Mouse (Mus musculus) neural tube, embryonic 12.5 days (tissue): ENCODE measurements around the gene Asic2. TPM values are rescaled to one million over a fixed set of nuclear protein-coding genes. Genes with fewer than 3 reads are reported as not detected.

Experiments used
- ATAC-seq: fragments of 200-750 bp; cut with Nextera tagmentation; 2 replicates; pipeline ENCODE4 v1.8.0; 2017; ENCODE audit warnings: low read depth, mild to moderate bottlenecking, moderate TSS enrichment, moderate library complexity; ENCODE audit not compliant: low FRiP score
- H3K27ac ChIP-seq: fragments of 300-500 bp; sonication (generic); 2 replicates; pipeline ENCODE4 v1.5.1; 2016
- H3K27me3 ChIP-seq: fragments of 300-500 bp; sonication (generic); replicated peaks from 2 replicates; pipeline ENCODE4 v1.6.1; 2016; ENCODE audit warnings: mild to moderate bottlenecking
- H3K36me3 ChIP-seq: fragments of 300-500 bp; sonication (generic); 2 replicates; pipeline ENCODE4 v1.6.1; 2016; ENCODE audit warnings: mild to moderate bottlenecking
- H3K4me1 ChIP-seq: fragments of 300-500 bp; sonication (generic); 2 replicates; pipeline ENCODE4 v1.6.1; 2016
- H3K4me2 ChIP-seq: fragments of 300-500 bp; sonication (generic); replicated peaks from 2 replicates; pipeline ENCODE4 v1.6.1; 2016; ENCODE audit warnings: mild to moderate bottlenecking
- H3K4me3 ChIP-seq: fragments of 300-500 bp; sonication (generic); 2 replicates; pipeline ENCODE4 v1.5.1; 2016
- H3K9ac ChIP-seq: fragments of 300-500 bp; sonication (generic); 2 replicates; pipeline ENCODE4 v1.6.1; 2016; ENCODE audit warnings: mild to moderate bottlenecking
- H3K9me3 ChIP-seq: fragments of 300-500 bp; sonication (generic); 2 replicates; pipeline ENCODE4 v1.6.1; 2016; ENCODE audit warnings: mild to moderate bottlenecking
- WGBS: fragments of 180-500 bp; shearing (Covaris S2); methylation state at CpG from one replicate; pipeline ENCODE4 v1.1.7; 2016; 5-methylcytosine and 5-hydroxymethylcytosine counted together
- polyA plus RNA-seq: library from polyadenylated mRNA; unstranded; fragments of >200 nt; fragmentation: Nextera tagmentation; extraction: Ambion mirVana; gene quantifications from 2 replicates; pipeline ENCODE4 v1.2.1, GENCODE M21; 2016

Asic2 gene
- polyA plus RNA-seq, 1 experiment from 2014 or later, result 8.4 TPM

GRCm38 (mm10) chr11:81009366-81009765, 958.9 kb downstream of the Asic2 start:
- ATAC-seq, result no peak

GRCm38 (mm10) chr11:81005831-81006230, 962.4 kb downstream of the Asic2 start:
- Histone ChIP-seq H3K4me3 (no peak overlapping the region), H3K27ac (no peak overlapping the region), H3K4me2 (no peak overlapping the region), H3K36me3 (no peaks in the 10 kb centered on the region), H3K9ac (no peak overlapping the region), H3K27me3 (no peaks in the 10 kb centered on the region), H3K4me1 (no peaks in the 10 kb centered on the region; the same call in 1 of the 2 replicates), H3K9me3 (no peaks in the 10 kb centered on the region)
- no peak for ATAC-seq
- 69% methylated on average over 2 of the region's 2 CpGs for WGBS

More at GRCm38 (mm10) chr11:81009366-81009765, 958.9 kb downstream of the Asic2 start:
- Histone ChIP-seq H3K9me3 (no peaks in the 10 kb centered on the region), H3K36me3 (no peaks in the 10 kb centered on the region), H3K9ac (no peak overlapping the region), H3K4me2 (no peak overlapping the region), H3K27ac (no peak overlapping the region), H3K4me1 (no peaks in the 10 kb centered on the region), H3K4me3 (no peak overlapping the region), H3K27me3 (no peaks in the 10 kb centered on the region)
- WGBS, result 93% methylated on average over 12 of the region's 12 CpGs

GRCm38 (mm10) chr11:81002769-81003430, 965.4 kb downstream of the Asic2 start:
- Histone ChIP-seq H3K4me2 (no peak overlapping the region), H3K4me1 (no peaks in the 10 kb centered on the region; the same call in 1 of the 2 replicates), H3K27ac (no peak overlapping the region), H3K36me3 (no peaks in the 10 kb centered on the region), H3K9me3 (no peaks in the 10 kb centered on the region), H3K4me3 (no peak overlapping the region), H3K27me3 (no peaks in the 10 kb centered on the region), H3K9ac (no peak overlapping the region)
- ATAC-seq, result no peak
- 51% methylated on average over 10 of the region's 10 CpGs for WGBS

GRCm38 (mm10) chr11:80995621-80996020, 972.6 kb downstream of the Asic2 start:
- H3K36me3 ChIP-seq, result no peaks in the 10 kb centered on the region

GRCm38 (mm10) chr11:80983530-80983929, 984.7 kb downstream of the Asic2 start:
- no peak for ATAC-seq

More at GRCm38 (mm10) chr11:80995621-80996020, 972.6 kb downstream of the Asic2 start:
- Histone ChIP-seq H3K9ac (no peak overlapping the region), H3K4me3 (no peak overlapping the region), H3K4me2 (no peak overlapping the region), H3K4me1 (peaks cover 4% of the 10 kb centered on the region; the same call in 1 of the 2 replicates), H3K27ac (no peak overlapping the region), H3K27me3 (no peaks in the 10 kb centered on the region), H3K9me3 (no peaks in the 10 kb centered on the region)
- no peak for ATAC-seq
- 83% methylated on average over 5 of the region's 5 CpGs for WGBS

GRCm38 (mm10) chr11:80976239-80976855, 991.9 kb downstream of the Asic2 start:
- no peak overlapping the region for H3K27ac ChIP-seq
- H3K9ac ChIP-seq, result no peak overlapping the region
- no peak overlapping the region for H3K4me3 ChIP-seq
- H3K36me3 ChIP-seq, result no peaks in the 10 kb centered on the region
- H3K4me2 ChIP-seq, result no peak overlapping the region
- H3K27me3 ChIP-seq, result no peaks in the 10 kb centered on the region
- no peaks in the 10 kb centered on the region for H3K9me3 ChIP-seq
- WGBS, result 72% methylated on average over 9 of the region's 9 CpGs
- no peaks in the 10 kb centered on the region for H3K4me1 ChIP-seq
- ATAC-seq, result no peak

More at GRCm38 (mm10) chr11:80983530-80983929, 984.7 kb downstream of the Asic2 start:
- peaks cover 5% of the 10 kb centered on the region; the same call in 1 of the 2 replicates for H3K4me1 ChIP-seq
- no peak overlapping the region for H3K4me2 ChIP-seq
- no peak overlapping the region for H3K4me3 ChIP-seq
- no peak overlapping the region for H3K9ac ChIP-seq
- H3K36me3 ChIP-seq, result no peaks in the 10 kb centered on the region
- no peaks in the 10 kb centered on the region for H3K9me3 ChIP-seq
- H3K27me3 ChIP-seq, result no peaks in the 10 kb centered on the region
- WGBS, result 73% methylated on average over 5 of the region's 5 CpGs
- no peak overlapping the region for H3K27ac ChIP-seq

GRCm38 (mm10) chr11:80974616-80975015, 993.6 kb downstream of the Asic2 start:
- ATAC-seq, result no peak
- no peak overlapping the region for H3K27ac ChIP-seq
- no peaks in the 10 kb centered on the region for H3K9me3 ChIP-seq
- H3K4me3 ChIP-seq, result no peak overlapping the region
- no peaks in the 10 kb centered on the region for H3K4me1 ChIP-seq
- no peaks in the 10 kb centered on the region for H3K27me3 ChIP-seq
- H3K9ac ChIP-seq, result no peak overlapping the region
- no peaks in the 10 kb centered on the region for H3K36me3 ChIP-seq
- 91% methylated on average over 5 of the region's 5 CpGs for WGBS
- H3K4me2 ChIP-seq, result no peak overlapping the region

- Histone ChIP-seq H3K36me3 (no peaks in the 10 kb centered on the region), H3K9ac (no peak overlapping the region), H3K4me1 (no peaks in the 10 kb centered on the region), H3K4me2 (no peak overlapping the region), H3K4me3 (no peak overlapping the region), H3K27ac (no peak overlapping the region), H3K27me3 (no peaks in the 10 kb centered on the region), H3K9me3 (no peaks in the 10 kb centered on the region)
- 87% methylated on average over 6 of the region's 6 CpGs for WGBS
- ATAC-seq, result no peak
Observed at GRCm38 (mm10) chr11:80973976-80974375, 994.3 kb downstream of the Asic2 start.

- H3K4me2 ChIP-seq, result no peak overlapping the region
- H3K9me3 ChIP-seq, result no peaks in the 10 kb centered on the region
- no peaks in the 10 kb centered on the region for H3K27me3 ChIP-seq
- no peak for ATAC-seq
- no peak overlapping the region for H3K4me3 ChIP-seq
- no peaks in the 10 kb centered on the region for H3K36me3 ChIP-seq
- no peak overlapping the region for H3K9ac ChIP-seq
- H3K4me1 ChIP-seq, result no peaks in the 10 kb centered on the region
- 97% methylated on average over 8 of the region's 8 CpGs for whole genome bisulfite sequencing
- no peak overlapping the region for H3K27ac ChIP-seq
Observed at GRCm38 (mm10) chr11:80973273-80973672, 995.0 kb downstream of the Asic2 start.

- Histone ChIP-seq H3K9me3 (no peaks in the 10 kb centered on the region), H3K9ac (no peak overlapping the region), H3K4me3 (no peak overlapping the region), H3K4me2 (no peak overlapping the region), H3K4me1 (no peaks in the 10 kb centered on the region), H3K36me3 (no peaks in the 10 kb centered on the region), H3K27ac (no peak overlapping the region), H3K27me3 (no peaks in the 10 kb centered on the region)
- 49% methylated on average over 5 of the region's 5 CpGs for WGBS
- no peak for ATAC-seq
Observed at GRCm38 (mm10) chr11:80967544-80967943, 1000.7 kb downstream of the Asic2 start.

- WGBS, result 56% methylated on average over 3 of the region's 3 CpGs
- ATAC-seq, result no peak
- Histone ChIP-seq H3K4me3 (no peak overlapping the region), H3K27ac (no peak overlapping the region), H3K4me2 (no peak overlapping the region), H3K9me3 (no peaks in the 10 kb centered on the region), H3K36me3 (no peaks in the 10 kb centered on the region), H3K4me1 (no peaks in the 10 kb centered on the region; the same call in 1 of the 2 replicates), H3K9ac (no peak overlapping the region), H3K27me3 (no peaks in the 10 kb centered on the region)
Observed at GRCm38 (mm10) chr11:80966040-80966439, 1002.2 kb downstream of the Asic2 start.

GRCm38 (mm10) chr11:80961326-80961725, 1006.9 kb downstream of the Asic2 start:
- Histone ChIP-seq H3K9ac (no peak overlapping the region), H3K4me3 (no peak overlapping the region), H3K9me3 (no peaks in the 10 kb centered on the region), H3K36me3 (no peaks in the 10 kb centered on the region), H3K27ac (no peak overlapping the region), H3K4me1 (peaks cover 5% of the 10 kb centered on the region; the same call in 1 of the 2 replicates), H3K4me2 (no peak overlapping the region), H3K27me3 (0 out of 2 replicates have a peak, but pooled peaks cover 7% of the 10 kb centered on the region)
- 29% methylated on average over 1 of the region's 1 CpGs for WGBS
- ATAC-seq, result 0 out of 2 replicates have a peak, but pooled peaks have one; percentile 25
